Mouse (Mus musculus) ES-Bruce4 (cell line): ENCODE data around the gene Sspo.

Experiments used
- CTCF ChIP-seq: IDR thresholded peaks from one replicate; pipeline ENCODE4 v1.8.1; 2011; ENCODE audit warnings: low read depth, low read length
- EP300 ChIP-seq: IDR thresholded peaks from 2 replicates; pipeline ENCODE4 v1.6.1; 2011; ENCODE audit warnings: low read depth, low read length; ENCODE audit not compliant: insufficient read depth

GRCm38 (mm10) chr6:48444310-48445180, 3.5 kb upstream of the Sspo start:
- TF ChIP-seq CTCF (no peak), EP300 (no peak)
